Mouse (Mus musculus): ENCODE results near the gene Cul1.
"Not testable (repeated sequence)": the region's sequence is repeated elsewhere in the genome, so short reads cannot be mapped to it uniquely, and the experiment has no call there.

The Cul1 gene

DNA sequence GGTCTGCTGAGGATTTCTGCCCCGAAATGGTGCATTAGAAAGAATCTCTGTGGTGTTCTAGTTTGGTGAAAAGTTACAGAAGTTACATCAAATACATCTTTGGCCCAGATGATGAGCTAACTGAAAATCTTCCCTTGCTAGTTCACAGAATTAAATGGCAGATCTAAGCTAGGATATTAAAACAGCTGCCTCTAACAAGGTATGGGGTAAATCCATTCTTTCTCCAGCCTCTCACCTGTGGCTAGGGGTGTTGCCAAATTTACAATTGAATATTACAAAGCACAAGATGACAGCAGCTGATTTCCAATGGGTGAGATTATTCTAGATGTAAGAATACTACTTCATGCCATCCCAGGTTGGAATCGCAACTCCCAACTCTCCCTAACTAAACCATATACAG is at the start of gene Cul1:
Gene Cul1 (plus strand): TSS at position 301 of the 400 bp plus-strand sequence.
- DNase-seq (ENCODE audit: low read depth), result no peak

GRCm38 (mm10) chr6:47404419-47405382 is 48.5 kb upstream of the Cul1 start:
- peak; percentile 73 for DNase-seq (ENCODE audit: low read depth)

DNA sequence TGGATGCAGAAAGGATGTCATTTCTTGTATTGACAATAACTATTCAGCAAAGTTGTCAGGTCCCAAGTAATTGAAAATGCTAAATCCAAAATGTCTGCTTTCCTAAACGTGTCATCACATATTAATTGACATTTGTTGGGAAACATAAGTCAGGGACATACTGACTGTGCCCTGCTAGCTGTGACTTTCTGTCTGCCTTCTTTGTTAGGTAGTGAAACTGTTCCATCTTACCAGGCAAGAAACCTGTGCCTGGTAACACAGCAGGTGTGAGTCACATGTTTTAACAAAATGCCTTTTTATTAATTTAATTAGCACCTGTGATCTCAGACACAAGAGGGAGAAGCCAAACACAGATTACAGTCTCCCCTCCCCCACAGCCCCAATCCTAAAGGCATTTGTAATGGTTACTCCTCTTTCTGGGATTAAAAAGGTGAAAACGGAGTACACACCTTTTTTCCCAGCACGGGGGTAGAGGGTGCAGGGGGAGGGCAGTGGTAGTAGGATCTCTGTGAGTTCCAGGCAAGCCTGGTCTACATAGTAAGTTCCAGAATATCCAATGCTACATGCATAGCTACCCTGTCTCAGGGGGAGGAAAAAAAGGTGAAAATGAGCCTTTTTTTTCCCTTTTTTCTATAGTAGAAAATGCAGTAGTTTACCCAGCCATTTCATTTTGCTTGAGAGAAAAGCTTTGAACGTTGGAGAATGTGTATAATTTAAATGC is 40.2 kb upstream of the Cul1 start:
- no peak for DNase-seq (ENCODE audit: low read depth)

GRCm38 (mm10) chr6:47413656-47414055 is 39.5 kb upstream of the Cul1 start:
- no peak for DNase-seq (ENCODE audit: low read depth)

DNA sequence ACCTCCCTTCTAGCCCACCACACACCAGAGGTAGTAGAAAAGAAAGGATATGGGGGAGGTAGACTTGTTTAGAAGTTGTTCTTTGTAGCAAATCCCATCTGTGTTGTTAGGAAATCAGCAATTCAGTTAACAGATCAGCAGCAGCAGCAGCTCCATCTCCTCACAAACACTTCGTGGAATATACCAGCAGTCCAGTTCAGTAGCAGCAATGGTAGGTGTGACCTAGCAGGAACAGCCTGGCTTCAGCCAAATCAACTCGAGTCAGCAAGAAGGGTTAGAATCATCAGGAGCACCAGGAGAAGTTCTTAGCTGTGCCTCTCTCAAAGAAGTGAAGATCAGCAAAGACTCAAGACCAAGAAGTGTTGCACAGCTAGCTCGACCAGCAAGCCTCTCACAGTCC is 34.5 kb upstream of the Cul1 start:
- no peak for DNase-seq (ENCODE audit: low read depth)

GRCm38 (mm10) chr6:47420156-47420555 is 33.0 kb upstream of the Cul1 start:
- DNase-seq (ENCODE audit: low read depth), result no peak

GRCm38 (mm10) chr6:47421221-47421620 is 32.0 kb upstream of the Cul1 start:
- no peak for DNase-seq (ENCODE audit: low read depth)

DNA sequence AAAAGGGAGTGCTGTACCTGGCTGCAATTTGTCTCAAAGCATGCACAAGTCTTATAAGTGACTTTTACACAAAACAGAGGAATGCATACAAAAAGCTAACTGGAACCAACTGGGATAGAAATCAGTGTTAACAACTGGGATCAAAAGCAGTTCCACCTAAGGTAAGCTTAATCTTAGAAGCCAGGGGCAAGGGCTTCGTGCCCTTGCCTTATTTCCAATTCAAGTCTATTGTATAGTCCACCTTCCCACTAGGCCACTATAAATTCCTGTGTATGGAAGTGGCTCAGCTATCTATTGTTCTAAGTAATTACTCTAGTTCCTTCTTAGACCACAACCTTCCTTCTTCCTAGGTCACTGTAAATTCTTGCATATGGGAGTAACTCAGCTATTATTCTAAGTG is 27.1 kb upstream of the Cul1 start:
- DNase-seq (ENCODE audit: low read depth), result no peak

DNA sequence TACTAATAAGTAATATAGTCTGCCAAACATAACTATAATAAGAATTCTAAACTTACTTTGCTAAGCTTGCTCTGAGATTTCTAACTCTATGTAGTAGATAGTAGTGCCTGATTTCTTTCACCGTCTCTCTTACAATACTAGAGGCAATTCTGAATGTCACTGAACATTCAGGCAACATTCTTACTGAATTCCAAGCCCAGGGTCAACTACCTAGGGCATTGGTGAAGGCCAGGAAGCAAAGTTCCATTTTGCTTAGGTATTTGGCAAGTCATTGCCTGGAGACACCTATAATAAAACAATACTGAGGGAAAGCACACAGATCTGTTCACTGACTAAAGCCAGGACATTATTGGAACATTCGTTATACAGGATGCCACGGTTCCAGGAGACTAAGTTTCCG is 26.6 kb upstream of the Cul1 start:
- not testable (repeated sequence) for DNase-seq (ENCODE audit: low read depth)

DNA sequence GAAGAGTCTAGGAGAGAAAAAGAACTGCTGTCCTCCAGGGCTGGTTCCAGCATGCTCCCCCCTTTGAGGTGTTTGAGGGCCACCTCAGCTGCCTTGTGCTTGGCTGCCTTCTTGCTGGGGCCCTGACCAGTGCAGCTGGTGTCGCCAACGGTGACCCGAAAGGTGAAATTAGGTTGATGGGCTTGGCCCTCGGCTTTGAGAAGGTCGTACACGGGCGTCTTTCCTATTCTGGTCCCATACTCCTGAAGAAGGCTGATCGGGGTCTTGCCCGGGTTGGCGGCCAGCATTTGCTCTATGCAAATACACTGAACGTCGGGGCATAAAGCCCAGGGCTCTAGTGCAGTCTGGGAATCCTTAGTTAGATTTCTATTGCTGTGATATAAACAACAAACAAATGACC is 20.4 kb upstream of the Cul1 start:
- DNase-seq (ENCODE audit: low read depth), result not testable (repeated sequence)

DNA sequence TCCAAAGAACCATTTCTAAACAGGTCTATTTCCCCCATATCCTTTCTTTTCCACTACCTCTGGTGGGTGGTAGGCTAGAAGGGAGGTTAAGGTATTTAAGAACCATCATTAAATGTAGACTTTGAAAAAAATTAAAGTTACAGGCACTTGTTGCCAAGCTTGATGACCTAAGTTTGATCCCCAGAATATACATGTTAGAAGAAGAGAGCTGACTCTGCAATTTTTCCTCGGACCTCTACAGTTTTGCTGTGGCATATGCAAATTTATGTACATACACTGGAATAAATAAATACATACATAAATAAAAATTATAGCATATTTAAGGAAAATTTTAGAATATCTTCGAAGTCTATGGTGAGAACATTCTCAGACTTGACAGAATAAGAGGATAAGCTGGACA is 13.1 kb upstream of the Cul1 start:
- no peak for DNase-seq (ENCODE audit: low read depth)

DNA sequence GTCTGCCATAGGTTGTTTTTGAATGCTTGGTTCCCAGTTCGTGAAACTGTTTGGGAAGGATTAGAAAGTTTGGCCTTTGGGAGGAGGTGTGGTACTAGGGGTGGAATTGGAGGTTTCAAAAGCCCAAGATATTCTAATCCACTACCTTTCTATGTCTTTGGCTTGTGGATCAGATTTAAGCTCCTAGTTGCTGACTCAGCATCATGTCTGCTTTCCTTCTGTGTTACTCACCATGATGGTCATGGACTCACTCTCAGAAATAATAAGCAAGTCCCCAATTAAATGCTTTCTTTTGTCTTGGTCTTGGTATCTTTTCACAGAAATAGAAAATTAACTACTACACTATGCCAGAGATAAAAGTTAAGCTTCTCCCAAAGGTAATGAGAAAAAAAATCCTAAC is 5.5 kb upstream of the Cul1 start:
- no peak for DNase-seq (ENCODE audit: low read depth)

DNA sequence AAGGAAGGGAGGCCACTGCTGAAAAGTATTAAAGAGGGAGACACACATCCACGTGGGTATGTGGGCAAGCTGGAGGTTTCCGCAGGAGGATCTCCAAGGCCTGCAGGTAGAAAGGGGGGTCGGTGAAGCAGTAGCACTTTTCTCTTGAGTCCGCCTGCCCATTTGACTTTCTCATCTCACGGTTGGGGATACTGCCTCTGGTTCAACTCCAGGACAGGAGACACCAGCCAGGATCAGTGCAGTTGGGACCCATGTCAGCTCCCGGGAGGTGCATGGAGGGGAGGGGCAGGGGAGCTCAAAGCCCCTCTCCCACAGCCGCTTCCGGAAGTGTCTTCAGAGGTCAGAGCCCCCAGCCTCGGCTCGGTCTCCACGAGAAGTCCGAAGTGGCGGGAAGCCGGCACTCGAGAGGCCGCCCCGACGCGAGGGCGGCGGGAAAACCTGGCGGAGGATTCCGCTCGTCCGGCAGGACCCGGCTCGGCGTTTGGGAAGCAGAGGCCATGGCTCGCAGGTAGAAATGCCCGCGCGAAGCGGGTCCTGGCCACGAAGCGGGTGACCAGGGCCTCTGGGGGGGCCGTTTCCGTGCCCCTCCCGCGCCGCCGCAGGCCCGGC is 428 bp downstream of the Cul1 start:
- peak; percentile 79 for DNase-seq (ENCODE audit: low read depth)

DNA sequence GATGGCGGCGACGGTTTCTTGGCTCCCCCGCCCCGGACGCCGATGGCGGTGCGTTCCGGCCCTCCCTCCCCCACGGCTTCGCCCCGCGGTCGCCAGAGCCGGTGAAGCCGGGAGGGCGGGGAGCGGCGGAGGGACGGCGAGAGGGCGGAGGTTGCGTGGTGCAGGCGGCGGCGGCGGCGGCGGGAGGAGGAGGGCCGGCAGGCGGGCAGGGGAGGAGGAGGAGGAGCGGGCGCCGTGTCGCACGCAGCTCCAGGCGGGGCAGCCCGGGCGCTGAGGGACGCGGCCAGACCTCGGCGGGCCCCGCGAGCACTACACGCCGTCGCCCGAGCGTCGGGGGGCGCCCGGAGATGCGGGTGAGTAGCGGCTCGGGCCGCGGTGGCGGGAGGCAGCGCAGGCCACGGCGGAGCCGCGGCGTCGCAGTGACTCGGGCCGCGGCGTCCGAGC is 955 bp downstream of the Cul1 start:
- peak; percentile 85 for DNase-seq (ENCODE audit: low read depth)

GRCm38 (mm10) chr6:47454575-47455571 is 1.7 kb downstream of the Cul1 start:
- DNase-seq (ENCODE audit: low read depth), result peak; percentile 87

DNA sequence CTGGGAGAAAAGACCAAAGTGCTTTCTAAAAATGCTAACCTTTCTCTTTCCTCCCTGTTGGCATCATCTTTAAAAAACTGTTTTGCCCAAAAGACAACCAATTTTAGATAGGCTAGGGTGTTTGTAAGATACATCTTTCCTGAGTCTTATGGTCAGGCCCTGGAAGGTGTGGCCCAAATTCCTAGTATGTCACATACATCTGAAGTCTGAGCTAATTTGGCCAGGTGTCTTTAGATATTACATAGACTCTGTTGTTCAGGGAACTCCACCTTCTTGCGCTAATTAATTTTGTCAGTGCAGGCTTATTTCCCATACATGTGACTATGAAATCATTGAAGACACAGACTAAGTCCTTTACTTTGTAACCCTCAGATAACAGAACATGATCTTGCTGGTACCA is 2.6 kb downstream of the Cul1 start:
- DNase-seq (ENCODE audit: low read depth), result peak; percentile 9

DNA sequence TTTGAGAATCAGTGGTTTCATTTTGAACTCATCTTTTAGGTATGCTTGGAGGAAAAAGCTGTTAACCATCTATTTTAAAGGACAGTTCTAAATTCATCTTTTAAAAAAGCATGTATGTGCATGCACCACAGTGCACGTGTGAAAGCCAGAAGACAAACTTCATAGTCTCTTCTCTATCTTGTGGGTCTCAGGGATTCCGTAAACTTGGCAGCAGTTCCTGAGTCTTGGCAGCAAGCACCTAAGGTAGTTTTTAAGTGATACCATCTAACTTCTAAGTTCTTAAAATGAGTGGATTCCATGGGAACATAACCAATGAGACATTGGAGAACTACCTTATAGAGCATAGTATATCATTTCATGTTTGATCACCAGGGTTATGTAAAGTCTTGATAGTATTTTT is 3.7 kb downstream of the Cul1 start:
- no peak for DNase-seq (ENCODE audit: low read depth)

DNA sequence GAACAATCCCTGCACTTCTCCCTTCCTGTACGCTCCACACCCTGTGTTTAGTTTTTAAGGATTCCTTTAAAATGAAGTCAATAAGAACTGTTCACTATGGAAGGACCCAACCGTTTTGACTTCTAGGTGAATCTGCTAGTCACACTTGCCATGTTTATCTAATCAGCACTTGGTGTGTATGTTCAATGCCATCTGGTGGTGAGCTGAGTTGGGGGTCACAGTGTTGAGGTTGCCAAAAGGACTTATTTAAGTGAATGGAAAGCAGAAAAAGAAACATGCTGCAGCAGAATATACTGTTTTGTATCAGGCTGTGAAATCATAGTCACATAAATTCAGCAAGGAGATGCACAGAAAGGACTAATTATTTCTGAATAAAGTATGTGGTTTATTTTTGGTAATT is 12.2 kb downstream of the Cul1 start:
- peak; percentile 16 for DNase-seq (ENCODE audit: low read depth)

DNA sequence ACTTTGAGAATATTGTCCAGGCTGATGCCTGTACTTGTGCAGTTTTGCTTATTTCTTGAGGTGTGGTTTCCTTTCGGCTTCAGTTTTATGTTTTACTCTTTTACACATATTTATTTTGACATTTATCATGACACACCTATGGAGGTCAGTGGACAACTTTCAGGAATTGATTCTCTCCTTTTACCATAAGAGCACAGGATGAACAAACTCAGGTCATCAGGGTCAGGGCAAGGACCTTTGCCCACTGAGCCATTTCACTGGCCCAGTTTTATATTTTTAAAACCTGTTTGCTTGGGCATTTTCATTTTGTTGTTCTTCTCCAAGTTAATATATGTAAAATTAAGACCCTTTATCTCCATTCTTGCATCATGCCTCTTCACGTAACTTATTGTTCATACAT is 13.3 kb downstream of the Cul1 start:
- no peak for DNase-seq (ENCODE audit: low read depth)

DNA sequence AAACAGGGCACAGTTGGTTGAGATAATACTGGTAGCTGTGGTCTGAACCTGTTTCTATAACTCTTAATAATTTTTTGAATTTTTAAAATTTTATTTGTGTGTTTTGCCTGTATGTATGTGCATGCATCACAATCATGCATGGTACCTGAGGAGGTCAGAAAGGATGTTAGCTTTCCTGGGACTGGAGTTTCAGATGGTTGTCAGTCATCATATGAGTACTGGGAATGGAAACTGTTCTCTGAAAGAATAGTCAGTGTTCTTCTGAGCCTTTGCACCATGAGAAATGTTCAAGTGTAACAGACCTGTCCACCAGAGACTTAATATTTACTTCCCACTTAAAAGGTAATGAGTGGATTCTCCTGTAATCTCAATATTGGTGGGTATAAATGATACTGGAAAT is 13.9 kb downstream of the Cul1 start:
- DNase-seq (ENCODE audit: low read depth), result no peak

DNA sequence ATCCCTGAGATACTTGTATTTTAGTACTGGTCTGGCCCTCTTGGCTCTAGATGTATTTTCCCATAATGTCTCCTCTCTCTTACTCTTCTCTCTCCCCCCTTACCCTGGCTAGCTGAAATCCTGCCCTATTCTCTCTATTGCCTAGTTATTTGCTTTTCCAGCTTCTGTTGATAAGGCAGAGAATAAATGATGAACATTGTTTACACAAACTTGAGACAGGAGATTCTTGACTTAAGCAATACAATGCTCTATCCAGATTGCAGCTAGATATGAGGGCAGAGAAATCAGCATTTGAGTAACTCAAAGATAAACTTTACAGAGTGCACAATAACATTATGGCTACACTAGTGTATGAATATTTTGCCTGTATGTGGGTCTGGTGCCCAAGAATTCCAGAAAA is 16.6 kb downstream of the Cul1 start:
- DNase-seq (ENCODE audit: low read depth), result no peak

DNA sequence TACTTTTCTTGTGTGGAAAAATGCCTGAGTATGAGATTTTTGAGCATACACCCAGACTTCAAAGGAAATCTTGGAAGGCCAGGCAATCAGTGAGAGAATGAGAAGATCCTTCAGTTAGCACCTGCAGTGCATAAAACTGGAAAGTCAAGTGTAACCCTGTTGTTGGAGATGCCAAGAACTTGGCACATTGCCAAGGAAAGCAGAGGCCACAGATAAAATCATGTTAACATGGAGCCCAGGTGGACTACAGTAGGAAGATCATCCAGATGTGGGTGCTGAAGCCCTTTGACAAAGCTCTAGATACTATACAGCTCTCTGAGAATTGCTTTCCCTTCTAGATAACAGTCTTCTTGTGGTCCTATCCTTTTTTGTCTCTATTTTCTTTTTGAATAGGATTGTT is 19.2 kb downstream of the Cul1 start:
- no peak for DNase-seq (ENCODE audit: low read depth)
